Mouse (Mus musculus): ENCODE measurements around the gene Lama4.

The Lama4 gene

GRCm38 (mm10) chr10:38994719-38995450 is 29.6 kb downstream of the Lama4 start:
- WGBS: 76% methylated on average over 9 of the region's 9 CpGs

GRCm38 (mm10) chr10:38995896-38996295 is 30.6 kb downstream of the Lama4 start:
- WGBS: 79% methylated on average over 2 of the region's 2 CpGs

GRCm38 (mm10) chr10:39000951-39001350 is 35.6 kb downstream of the Lama4 start:
- 88% methylated on average over 4 of the region's 4 CpGs for WGBS

GRCm38 (mm10) chr10:39002521-39002920 is 37.2 kb downstream of the Lama4 start:
- WGBS: 84% methylated on average over 2 of the region's 2 CpGs

GRCm38 (mm10) chr10:39005494-39005893 is 40.2 kb downstream of the Lama4 start:
- 70% methylated on average over 8 of the region's 8 CpGs for WGBS

GRCm38 (mm10) chr10:39006433-39007105 is 41.3 kb downstream of the Lama4 start:
- WGBS: 78% methylated on average over 4 of the region's 4 CpGs

GRCm38 (mm10) chr10:39014836-39015235 is 49.5 kb downstream of the Lama4 start:
- 81% methylated on average over 2 of the region's 2 CpGs for WGBS

GRCm38 (mm10) chr10:39017986-39018385 is 52.7 kb downstream of the Lama4 start:
- WGBS: 66% methylated on average over 4 of the region's 4 CpGs

- 74% methylated on average over 1 of the region's 1 CpGs for WGBS
Measured at GRCm38 (mm10) chr10:39018635-39019034, 53.3 kb downstream of the Lama4 start.

GRCm38 (mm10) chr10:39023618-39024256 is 58.4 kb downstream of the Lama4 start:
- WGBS: 79% methylated on average over 5 of the region's 5 CpGs

- 90% methylated on average over 8 of the region's 8 CpGs for WGBS
Measured at GRCm38 (mm10) chr10:39026529-39026928, 61.2 kb downstream of the Lama4 start.

- 75% methylated on average over 5 of the region's 5 CpGs for whole genome bisulfite sequencing
Measured at GRCm38 (mm10) chr10:39027058-39027457, 61.7 kb downstream of the Lama4 start.

GRCm38 (mm10) chr10:39028403-39028802 is 63.1 kb downstream of the Lama4 start:
- WGBS: 43% methylated on average over 5 of the region's 5 CpGs

- 67% methylated on average over 6 of the region's 6 CpGs for WGBS
Measured at GRCm38 (mm10) chr10:39029297-39030147, 64.2 kb downstream of the Lama4 start.

GRCm38 (mm10) chr10:39030148-39030685 is 64.9 kb downstream of the Lama4 start:
- WGBS: 97% methylated on average over 14 of the region's 14 CpGs

- 46% methylated on average over 4 of the region's 4 CpGs for WGBS
Measured at GRCm38 (mm10) chr10:39039564-39039963, 74.2 kb downstream of the Lama4 start.

GRCm38 (mm10) chr10:39040026-39040425 is 74.7 kb downstream of the Lama4 start:
- WGBS: 77% methylated on average over 5 of the region's 5 CpGs

GRCm38 (mm10) chr10:39044476-39044995 is 79.2 kb downstream of the Lama4 start:
- 78% methylated on average over 3 of the region's 3 CpGs for WGBS

- 74% methylated on average over 1 of the region's 1 CpGs for WGBS
Measured at GRCm38 (mm10) chr10:39045111-39045510, 79.8 kb downstream of the Lama4 start.

GRCm38 (mm10) chr10:39047775-39048174 is 82.5 kb downstream of the Lama4 start:
- WGBS: 42% methylated on average over 10 of the region's 10 CpGs

GRCm38 (mm10) chr10:39049581-39050294 is 84.4 kb downstream of the Lama4 start:
- WGBS: 56% methylated on average over 8 of the region's 8 CpGs
